Mouse (Mus musculus): ENCODE data around the gene Hspbap1.

GRCm38 (mm10) chr16:35753926-35754325 is 16.2 kb upstream of the Hspbap1 start:
- TF ChIP-seq CTCF (IDR thresholded peaks at IDR 0.05 in 2 of 3, conservative IDR thresholded peaks at IDR 0.05 in 1 of 3; ENCODE audit: control insufficient read depth in 1 of 3, insufficient read depth in 1 of 3, low read depth in 2 of 3, low read length in 3 of 3, poor library complexity in 1 of 3, severe bottlenecking in 1 of 3), result no peak
- TF ChIP-seq KAT2A (conservative IDR thresholded peaks at IDR 0.05; ENCODE audit: low read depth, low read length), result no peak
- TF ChIP-seq MAX (IDR thresholded peaks at IDR 0.05; ENCODE audit: low read length), result no peak
- TF ChIP-seq POLR2AphosphoS2 (IDR thresholded peaks at IDR 0.05; ENCODE audit: low read length), result no peak
- TF ChIP-seq CHD1 (IDR thresholded peaks at IDR 0.05; ENCODE audit: low read depth, low read length), result no peak
- TF ChIP-seq POLR2A (IDR thresholded peaks at IDR 0.05; ENCODE audit: control insufficient read depth in 1 of 2, insufficient read depth in 1 of 2, low read depth in 1 of 2, low read length in 2 of 2, poor library complexity in 1 of 2), result no peak
- TF ChIP-seq EP300 (IDR thresholded peaks at IDR 0.05; ENCODE audit: low read depth in 1 of 2, low read length in 2 of 2), result no peak
- TF ChIP-seq TAL1 (IDR thresholded peaks at IDR 0.05; ENCODE audit: low read length), result no peak
- no peak for TF ChIP-seq UBTF (IDR thresholded peaks at IDR 0.05; ENCODE audit: borderline replicate concordance, insufficient read depth, low read depth, low read length)
- TF ChIP-seq RAD21 (IDR thresholded peaks at IDR 0.05; ENCODE audit: low read depth, low read length), result no peak
- TF ChIP-seq GABPA (IDR thresholded peaks at IDR 0.05; ENCODE audit: low read depth, low read length), result no peak

Data from MEL (cell line).